Mouse (Mus musculus): ENCODE results near the gene Rhox12.

Gene Rhox12

DNA sequence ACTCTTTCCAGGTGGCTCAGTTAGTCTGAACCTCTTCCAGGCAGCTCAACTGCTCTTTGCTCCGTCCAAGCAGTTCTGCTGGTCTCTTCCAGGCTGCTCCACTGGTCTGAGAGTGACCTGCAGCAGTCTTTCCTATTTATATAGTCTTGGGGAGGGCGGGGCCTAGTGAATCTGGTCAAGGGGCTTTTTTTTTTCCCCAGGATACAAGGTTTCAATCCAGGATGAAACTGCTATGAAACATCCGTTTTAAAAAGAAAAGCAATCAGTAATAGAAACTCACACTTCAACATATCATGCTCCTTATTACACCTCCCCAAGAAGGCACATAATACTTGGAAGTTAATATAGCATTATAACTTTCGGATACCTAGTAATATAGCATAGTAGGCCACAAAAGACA is at the start of gene Rhox12:
Rhox12 (minus strand) TSS at position 101 of the 400 bp plus-strand sequence.
- no peak for DNase-seq

DNA sequence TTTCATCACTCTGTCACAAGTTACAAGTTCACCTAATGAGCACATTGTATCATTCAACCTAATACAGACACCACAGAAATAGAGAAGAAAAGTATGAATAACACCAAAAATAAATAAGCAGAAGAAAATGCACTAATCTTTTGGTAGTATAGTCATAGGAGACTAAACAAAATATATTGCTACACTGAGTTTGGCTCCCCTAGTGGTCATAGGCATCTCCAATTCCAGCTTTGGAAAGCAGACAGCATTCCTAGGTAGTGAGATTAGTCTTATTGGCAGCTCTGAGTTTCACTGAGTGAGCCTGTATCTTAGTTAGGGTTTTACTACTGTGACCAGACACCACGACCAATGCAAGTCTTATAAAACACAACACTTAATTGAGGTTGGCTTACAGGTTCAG is 48.4 kb upstream of the Rhox12 start:
- DNase-seq = no peak

DNA sequence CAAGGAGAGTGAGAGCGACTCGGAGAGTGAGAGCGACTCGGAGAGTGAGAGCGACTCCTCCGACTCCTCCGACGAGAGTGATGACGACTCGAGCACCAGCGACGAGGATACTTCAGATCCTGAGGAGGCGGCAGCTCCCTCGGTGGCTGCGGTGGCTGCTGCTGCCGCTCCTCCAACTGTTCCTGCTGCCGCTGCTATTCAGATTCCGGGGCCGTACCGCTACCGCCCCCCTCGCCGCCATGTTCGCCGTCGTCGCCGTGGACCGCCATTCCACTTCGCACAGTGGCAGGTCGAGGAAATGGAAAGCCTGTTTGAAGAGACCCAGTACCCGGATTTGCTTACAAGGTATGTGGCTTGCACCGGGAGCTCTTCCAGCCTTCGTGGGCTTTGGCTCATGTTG is 10.8 kb upstream of the Rhox12 start:
- no peak for DNase-seq

DNA sequence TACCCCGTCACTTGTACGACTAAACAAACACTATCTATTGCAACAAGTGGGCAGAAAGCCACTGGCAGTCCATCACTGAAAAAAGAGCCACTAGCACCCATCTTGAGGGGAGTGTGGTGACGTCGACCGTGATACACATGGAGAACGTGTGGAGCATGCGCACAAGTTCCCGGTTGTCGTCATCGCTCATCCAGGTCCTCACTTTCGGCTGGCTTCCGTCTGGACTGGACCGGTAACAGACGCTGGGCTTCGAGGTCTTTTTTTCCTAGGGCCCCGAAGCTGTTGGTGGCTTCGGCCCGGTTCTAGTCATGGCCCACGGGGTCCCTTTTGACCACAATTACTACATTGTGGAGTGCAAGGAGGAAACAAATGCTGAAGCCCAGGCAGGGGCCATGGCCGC is 10.3 kb upstream of the Rhox12 start, which contains the start of gene Rhox13:
Rhox13 (plus strand) TSS at position 238 of the 400 bp plus-strand sequence.
- DNase-seq = no peak

DNA sequence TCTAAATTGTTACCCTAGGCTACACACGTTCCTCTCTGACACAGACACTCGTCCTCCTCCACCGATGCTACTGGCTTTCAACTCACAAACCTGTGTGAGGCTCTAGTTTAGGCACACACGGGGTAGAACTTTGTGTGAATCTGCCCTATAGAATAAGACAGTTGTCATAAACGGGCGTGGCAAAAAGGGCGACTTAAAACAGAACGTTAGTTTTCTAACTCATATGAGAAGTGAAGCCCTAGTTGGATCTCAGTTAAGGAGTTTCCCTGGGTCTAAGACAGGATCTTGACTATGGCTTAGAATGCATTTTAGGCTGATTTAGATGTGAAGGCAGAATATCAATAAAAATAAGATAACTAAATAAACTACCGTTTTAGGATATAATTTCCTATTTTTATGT is 25.7 kb downstream of the Rhox12 start, which contains the start of gene Rhox11:
Rhox11 (minus strand) TSS at position 101 of the 400 bp plus-strand sequence.
- no peak for DNase-seq

DNA sequence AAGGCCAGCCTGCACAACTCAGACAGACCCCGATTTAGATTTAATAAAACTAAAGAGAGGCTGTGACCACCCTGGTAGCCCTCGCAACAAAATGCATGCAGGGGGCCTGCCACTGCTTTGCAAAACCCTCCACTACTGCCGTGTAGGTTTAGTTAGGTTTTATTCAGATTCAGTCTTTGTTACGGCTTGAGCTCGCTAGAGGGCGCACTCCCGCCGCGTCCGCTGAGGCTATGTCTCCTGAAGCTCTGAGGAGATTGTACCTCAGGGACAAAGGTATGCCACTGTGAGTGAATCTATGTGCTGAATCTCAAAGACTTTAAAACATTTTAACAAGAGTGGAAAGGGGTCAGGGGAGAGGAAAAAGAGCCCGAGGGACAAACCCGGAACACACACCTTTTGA is 26.5 kb downstream of the Rhox12 start:
- DNase-seq = peak; percentile 37

DNA sequence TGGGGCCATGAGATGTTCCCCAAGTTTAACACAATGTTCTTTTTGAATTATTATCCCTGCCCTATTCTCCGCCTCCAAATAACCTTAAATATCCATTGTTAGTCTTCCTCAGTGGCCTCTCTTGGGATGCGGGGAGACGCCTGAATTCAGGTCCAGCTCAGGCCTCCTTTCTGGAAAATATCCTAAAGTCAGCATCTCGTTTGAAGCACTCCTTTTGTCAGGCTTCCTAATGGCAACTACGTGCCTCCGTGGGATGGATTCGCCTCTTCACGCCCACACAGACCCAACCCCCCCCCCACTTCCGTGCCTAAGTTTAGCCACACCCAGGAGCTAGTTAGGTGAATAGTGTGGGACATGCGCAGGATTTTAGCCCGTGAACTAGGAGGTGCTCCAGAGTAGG is 44.5 kb downstream of the Rhox12 start, which contains the start of gene Rhox10:
Rhox10 (plus strand) TSS at position 301 of the 400 bp plus-strand sequence.
- DNase-seq = no peak

DNA sequence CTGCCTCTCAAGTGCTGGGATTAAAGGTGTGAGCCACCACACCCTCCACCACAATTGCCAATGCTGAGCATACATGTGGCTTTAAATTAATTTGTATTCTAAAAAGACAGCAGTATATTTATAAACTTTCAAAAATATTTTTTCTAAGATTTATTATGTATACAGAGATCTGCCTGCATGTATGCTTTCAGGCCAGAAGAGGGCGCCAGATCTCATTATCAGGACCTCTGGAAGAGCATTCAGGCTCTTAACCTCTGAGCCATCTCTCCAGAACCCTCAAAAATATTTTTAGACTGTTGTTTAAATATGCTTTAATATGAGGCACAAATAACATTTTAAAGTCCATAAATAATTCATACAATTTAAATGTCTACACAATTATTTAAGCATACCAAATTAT is 49.2 kb downstream of the Rhox12 start:
- no peak for DNase-seq

Measured in liver (tissue).